Mouse (Mus musculus) frontal cortex, postnatal 14 days (tissue): ENCODE results near the gene Ablim1.

Source experiments
- DNase-seq, 2 experiments: peaks; one replicate each; pipeline ENCODE4 v3.0.0; 2022; ENCODE audit warnings: low spot score in 2 of 2

Gene Ablim1

DNA sequence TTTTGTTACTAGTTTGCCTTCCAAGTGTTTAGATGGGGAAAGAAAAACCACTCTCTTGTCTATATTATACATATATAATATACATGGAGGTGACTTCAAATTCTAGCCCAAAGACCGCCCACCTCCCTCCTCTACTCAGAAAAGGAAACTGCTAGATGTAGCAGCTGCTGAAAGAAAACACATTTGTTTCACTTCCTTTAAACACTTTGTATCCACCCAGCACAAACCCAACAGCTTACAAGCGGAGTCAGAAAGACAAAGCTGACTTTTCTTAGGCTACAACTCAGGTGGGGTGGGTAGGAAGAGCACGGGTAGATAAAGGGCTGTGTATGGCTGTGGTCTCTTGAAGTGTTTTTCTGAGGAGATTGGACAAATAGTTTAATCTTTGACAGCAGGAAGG lies 242.0 kb downstream of the Ablim1 start:
- DNase-seq: no peak

DNA sequence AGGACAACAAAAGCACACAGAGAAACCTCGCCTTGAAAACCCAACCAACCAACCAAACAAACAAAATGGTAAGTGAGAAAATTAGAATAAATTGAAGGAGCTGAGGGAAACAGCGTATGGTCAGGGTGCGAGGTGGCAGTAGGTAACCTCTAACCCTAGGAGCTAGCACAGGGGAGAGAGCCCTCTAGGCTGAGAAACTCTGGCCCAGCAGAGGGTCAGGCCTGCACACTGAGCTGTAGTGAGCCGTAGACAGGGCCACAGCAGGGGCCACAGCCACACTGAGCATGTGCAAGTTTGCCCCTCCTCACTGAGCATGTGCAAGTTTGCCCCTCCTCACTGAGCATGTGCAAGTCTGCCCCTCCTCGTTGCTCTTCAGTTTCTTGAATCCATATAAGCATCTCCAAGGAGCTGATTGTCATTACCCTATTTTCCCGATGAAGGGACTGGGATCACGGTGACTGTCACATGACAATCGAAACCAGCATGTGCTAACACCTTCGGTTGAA lies 247.6 kb downstream of the Ablim1 start:
- no peak for DNase-seq

DNA sequence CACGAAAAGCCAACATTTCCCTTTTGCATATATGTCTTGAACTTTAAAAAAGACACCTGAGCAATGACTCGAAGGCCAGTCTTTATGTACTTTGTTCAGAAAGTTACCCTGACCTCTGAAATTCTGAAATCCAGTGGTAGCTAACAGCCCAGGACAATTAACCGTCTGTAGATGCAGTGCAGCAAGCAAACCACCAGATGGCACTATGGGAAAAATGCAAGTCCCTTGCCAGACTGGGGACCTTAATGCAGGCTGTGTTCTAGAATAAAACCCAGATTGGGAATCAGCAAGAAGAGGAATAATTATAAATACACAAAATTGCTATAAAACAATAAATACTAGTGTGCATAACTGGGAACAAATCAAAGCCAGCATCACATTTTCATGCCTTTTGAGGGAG lies 248.4 kb downstream of the Ablim1 start:
- DNase-seq: peak; percentile 29 to 67

DNA sequence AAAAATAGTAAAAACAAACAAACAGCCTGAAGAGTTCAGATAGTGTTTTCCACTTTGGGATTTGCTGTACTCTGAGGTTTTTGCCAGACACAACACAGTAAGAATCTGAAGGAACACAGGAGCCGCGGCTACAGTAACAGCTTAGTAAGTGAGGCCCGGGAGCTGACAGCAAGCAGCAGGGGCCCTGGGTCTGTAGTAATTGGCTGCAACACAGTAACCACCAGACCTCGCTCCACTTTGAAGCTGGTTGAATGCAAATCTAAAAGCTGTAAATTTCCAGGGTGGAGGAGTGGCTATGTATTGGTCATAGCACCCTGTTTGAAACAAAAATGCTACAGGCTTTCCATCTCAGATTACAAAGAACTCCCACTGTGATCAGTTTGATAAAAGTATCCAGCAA lies 252.0 kb downstream of the Ablim1 start:
- no peak for DNase-seq

DNA sequence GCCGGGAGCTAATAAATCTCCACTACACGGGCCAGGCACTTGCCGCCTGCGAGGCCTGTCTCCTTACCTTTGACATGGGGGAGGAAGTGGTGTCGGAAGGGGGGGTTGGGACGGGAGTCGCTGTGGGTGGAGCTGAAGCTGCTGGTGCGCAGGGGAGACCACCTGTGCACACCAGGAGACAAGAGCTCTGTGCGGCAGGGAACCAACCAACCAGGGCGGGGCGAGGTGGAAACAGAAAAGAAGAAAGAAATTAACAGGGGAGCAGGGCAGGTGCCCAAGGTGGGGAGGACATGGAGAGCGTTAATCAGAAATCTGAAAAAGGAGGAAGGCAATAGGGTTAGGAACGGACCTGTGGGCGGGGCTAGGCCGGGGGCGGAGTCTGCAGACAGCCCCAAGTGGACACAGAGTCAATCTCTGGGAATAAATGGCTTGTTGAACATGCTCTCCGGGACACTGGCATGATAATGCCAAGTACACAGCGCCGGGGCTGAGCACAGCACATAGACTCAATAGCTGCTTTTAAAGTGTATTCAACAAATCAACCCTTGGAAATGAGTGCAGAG lies 255.6 kb downstream of the Ablim1 start:
- DNase-seq: no peak

DNA sequence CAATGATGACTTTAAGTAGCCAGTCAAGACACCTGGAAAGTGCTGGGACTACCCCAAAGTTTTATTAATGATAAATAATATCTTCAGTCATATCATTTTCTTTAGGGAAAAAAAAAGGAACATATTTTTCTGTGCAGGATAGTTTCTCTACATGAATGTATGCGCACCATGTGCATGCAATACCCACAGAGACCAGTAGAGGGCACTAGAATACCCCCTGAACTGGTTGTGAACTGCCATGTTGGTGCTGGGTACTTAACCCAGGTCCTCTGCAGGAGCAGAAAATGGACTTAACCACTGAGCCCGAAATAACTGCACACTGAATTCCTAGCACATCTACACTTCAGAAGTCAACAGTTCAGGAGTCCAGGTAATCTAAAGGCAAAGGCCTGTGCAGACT lies 257.2 kb downstream of the Ablim1 start:
- no peak for DNase-seq

DNA sequence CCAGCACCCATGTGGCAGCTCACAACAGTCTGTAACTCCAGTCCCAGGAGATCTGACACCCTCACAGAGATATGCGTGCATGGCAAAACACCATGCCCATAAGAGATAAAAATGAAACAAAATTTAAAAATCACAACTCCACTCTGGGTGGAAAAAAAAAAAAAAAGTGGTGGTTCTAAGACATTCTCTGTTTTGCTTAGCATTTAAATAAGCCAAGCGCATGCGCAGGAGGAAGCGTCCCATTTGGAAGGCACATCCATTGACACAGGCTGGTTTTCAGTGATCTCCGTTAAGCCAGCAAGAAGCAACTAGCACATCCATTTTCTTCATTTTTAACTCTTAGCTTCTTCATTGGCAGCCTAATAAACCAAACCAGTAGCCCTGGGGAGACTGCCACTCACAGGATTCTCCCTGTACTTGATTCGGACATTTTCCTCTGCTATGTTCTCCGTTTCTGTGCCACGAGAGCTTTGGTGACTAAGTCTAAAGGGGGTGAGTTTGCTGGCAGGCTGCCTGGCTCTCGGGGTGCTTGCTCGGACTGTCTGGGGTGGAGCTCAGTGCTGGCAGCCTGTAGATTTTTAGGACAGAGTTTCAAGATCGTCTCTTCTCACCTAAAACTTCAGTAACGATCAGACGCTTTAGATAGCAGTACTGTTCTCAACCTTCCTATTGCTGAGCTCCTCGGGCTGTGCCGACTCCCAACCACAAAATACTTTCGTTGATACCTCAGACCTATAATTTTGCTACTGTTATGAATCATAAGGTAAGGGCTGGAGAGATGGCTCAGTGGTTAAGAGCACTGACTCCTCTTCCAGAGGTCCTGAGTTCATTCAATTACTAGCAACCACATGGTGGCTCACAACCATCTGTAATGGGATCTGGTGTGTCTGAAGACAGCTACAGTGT lies 259.3 kb downstream of the Ablim1 start:
- DNase-seq: no peak

DNA sequence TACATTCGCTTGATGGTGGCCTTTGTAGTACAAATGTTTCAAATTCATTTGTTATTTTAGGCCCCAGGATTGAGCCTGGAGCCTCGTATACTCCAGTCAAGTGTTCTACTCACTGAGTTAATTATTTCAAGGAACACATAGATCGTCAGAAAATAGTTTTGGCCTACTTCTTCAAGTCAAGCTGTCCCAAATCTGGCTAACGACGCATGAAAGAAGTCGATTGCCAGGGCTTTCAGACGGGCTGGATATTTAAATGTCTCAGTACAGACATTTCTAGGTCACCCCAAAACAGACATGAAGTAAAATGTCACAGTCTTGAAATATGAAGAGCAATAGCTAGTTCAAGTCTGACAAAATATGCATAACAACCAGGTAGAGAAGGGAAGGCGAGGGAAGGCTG lies 261.8 kb downstream of the Ablim1 start:
- DNase-seq: no peak

DNA sequence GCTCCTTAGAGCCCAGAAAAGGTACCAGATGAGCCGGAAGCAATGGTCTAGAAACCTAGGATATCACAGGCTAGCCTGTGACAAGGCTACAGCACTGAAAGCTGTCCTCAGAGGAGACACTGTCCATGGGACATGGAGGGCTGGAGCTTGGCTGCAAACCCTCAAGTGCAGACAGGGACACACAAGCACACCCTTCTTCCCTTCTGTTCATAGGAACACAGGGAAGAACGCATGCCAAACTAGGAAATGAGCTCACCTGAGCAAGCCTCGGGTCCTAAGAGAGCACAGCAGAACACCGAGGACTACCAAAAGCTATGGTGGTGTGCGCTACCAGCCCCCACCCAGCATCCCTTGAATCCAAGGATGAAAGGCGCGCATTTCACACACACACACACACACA lies 262.7 kb downstream of the Ablim1 start:
- no peak for DNase-seq

DNA sequence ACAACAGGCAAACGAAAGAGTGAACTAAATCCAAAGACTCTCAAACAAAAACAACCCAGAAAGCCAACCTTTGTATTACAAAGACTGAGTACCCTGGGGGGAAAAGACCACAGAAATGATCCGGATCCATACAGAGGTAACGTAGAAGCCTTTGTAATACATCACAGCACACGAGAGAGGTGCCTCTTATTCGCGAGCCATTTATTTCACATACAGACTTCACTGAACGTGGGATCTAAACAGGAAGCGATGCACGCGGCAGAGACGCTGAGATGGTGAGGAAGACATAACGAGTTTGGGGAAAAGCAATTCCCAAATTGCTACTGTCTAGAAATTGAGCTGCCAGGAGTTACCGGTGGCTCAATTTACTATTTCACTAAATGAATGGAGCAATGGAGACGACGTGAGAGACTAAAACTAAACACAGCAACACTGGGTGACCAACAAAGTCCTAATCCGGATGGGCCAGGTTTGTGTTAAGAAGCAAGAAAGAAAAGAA lies 265.1 kb downstream of the Ablim1 start:
- DNase-seq: no peak

DNA sequence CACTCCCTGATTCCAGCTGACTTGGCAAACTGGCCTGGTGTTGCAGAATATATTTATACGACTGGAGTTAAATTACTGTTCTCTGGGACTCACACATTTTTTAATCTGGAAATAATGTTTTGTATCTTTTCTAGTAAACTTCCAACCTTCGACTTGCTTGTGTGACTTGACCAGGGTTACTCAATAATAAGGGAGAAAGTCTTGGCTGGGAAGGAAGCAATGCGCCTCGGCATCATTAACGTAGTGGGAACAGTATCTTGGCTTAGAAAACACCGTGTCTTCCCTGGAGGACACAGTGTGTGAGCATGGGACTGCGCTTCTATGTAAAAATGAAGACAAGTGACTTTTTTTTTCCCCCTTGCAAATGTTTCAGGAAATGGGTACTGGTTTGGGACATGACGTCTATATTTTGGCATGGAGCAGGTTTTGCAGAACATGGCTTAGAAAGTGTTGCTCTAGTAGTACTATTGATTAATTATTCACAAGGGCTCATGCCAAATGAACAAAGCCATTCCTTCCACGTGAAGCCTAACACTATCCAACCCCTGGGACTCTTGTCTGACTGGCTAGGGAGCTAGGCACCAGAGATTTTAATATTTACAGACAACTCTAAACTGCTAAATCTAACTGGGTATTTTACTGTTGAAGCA lies 266.9 kb downstream of the Ablim1 start:
- no peak for DNase-seq

DNA sequence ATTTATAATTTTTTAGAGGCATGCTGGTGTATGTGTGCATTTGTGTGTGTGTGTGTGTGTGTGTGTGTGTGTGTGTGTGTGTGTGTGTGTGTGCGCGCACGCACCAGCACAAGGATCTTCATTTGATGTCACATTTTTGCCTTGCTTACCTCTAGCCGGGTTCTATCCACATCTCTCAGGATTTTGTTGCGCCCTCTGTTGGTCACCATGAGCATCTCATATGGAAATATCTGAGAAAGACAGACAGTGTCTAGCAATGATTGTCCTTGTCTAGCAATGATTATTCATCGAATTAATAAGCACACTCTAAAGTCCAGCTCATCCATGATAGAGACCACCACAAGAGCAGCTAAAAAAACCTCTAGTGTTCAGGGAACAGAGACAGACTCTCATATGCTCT lies 275.5 kb downstream of the Ablim1 start:
- no peak for DNase-seq

DNA sequence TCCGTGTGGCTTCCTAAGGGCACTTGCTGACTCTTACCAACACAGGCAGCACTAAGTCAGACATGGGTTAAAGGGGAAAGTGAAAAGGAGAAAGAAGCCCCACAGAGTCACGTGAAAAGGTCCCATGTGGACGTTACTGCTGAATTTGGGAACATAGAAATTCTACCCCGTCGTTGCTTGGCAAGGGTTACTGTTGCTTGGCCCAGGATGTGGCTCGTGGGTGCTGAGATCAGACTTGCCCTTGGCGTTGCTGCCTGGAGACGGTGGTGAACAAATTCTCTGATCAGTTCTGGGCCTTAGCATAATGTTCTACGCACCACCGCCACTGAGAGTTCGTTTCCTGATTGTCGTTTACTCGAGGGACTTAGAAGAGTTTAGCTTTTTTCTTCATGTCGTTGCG lies 277.9 kb downstream of the Ablim1 start:
- no peak for DNase-seq

DNA sequence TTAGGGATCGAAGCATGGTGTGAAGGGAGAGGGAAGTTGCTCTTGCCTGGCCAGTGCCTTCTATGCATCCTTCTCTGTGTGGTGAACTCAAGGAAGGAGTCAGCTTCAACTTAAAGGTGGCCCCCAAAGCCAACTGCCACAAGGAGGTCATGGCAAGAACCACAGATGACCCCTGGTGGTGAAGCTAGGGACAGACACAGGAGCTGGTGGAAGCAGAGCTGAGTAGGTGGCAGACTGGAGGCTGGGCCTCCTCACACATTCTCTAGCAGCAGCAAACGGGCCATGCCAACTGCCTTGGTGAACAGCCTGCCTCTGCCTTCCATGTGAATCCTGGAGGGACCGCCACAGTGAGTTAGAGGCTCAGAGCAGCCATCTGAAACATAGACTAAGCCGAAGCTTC lies 283.1 kb downstream of the Ablim1 start:
- DNase-seq: peak; percentile 46 to 47

DNA sequence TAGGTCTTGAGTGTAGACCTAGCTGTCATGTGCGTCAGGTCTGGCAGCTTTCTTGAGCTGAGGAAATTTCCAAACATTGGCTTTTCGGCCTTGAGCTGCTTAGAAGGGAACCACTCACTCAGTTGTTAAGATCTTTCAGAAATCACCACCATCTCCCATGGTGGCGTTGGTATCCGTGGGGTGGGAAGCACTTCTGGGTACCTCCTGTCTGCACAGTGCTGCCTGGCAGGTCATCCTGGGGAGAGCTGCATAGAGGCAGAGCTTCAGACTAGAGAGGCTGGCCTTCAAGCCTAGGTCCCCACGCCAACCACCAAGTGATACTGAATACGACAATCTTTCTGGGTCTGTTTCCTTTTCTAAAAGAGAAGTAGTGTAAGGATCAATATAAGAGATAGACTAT lies 285.3 kb downstream of the Ablim1 start:
- no peak for DNase-seq

DNA sequence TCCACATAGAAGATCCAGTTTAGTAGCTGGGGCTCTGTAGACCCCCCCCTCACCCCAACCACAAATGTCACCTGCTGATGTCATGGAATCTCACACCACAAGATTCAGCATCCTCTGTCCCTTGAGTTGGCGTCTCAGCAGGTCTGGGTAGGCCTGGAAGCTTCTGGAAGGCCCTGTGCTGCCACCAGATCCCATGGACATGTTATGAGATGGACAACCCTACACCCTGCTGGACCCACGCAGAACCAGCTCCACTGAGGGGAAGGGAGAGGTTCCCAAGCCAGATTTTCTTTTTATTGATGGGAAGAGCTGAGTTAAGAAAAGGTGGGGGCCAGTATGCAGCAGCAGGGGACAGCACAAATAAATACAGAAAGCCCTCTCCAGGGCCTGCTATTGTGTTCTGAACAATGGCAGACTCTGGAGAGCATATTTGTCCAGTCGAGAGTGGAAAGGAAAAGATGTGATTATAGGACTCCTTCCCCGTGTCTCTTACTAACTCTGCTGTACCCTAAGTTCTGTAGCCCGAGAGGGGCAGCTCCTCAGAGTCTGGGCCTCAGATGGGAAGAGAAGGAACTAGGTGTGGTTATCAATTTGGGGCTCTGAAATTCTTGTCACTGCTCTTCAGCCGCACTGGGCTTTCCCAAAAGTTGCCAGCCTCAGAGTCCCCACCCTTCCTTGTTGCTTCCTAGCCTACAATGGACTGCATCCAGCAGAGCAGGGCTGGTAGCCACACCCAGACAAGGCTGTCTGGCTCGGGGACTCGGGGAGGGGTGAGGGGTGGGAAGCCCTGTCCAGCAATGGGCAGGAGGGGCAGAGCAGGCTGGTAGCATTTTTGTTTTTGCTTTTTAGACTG lies 286.2 kb downstream of the Ablim1 start:
- no peak for DNase-seq

DNA sequence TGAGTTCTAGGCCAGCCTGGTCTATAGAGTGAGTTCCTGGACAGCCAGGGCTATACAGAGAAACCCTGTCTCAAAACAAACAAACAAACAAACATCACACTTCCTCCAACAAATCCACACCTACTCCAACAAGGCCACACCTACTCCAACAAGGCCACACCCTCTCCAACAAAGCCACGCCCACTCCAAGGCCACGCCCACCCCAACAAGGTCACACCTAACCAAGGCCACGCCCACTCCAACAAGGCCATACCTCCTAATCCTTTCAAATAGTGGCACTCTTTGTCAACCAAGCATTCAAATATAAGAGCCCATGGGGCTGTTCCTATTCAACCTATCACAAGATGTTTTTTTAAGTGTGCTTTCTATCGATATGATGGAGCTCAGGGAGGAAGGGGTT lies 288.2 kb downstream of the Ablim1 start:
- no peak for DNase-seq

DNA sequence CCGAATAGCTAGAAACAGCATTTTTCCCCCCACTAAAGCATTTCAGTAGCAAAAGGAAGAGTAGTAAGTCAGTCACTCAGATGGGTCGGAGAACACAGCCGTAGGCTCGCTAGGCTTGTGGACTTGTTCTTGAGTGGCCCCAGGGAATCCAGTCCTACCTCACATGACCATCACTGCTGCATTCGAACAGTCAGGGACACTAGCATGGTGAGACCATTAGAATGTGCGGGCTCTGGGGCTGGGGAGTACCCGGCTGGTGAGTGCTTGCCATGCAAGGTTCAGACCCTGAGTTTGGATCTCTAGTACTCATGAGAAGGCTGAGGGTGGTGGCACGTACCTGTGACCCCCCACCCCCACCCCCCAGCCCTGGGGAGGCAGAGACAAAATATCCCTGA lies 296.9 kb downstream of the Ablim1 start:
- DNase-seq: no peak

DNA sequence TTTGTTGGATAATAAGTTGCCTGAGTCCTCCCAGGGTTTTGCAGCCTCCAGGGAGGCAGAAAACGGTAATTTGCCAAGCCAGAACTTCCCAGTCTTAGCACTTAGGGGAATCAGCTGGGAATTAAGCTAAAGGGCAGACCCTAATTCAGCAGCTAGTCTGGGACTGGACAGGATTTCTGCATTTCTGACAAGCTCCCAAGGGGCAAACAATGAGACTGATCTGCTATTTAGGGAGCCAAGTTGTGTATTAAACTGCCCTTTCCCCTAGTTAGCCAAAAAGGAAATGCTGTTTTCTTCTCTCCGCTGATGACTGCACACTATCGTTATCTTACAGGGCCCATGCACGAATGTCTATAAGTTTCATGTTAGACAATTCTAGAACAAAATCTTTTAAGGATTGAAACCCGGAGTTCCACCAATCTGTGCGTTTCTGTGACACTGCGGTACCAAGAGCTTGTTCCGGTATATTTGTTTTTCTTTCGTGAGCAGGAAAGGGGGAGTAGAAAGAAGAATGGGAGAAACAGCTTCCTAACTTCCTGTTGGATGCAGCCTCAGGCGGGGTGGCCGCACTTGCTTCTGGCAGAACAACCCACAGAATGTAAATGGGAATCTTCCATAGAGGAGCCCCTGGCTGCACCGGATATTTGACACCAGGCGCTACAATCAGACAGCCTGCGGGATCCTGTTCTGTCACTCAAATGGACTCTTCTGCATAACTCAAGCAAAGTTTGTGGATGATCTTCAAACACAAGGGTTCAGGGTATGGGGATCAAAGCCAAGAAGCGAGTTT lies 297.5 kb downstream of the Ablim1 start:
- DNase-seq: no peak

DNA sequence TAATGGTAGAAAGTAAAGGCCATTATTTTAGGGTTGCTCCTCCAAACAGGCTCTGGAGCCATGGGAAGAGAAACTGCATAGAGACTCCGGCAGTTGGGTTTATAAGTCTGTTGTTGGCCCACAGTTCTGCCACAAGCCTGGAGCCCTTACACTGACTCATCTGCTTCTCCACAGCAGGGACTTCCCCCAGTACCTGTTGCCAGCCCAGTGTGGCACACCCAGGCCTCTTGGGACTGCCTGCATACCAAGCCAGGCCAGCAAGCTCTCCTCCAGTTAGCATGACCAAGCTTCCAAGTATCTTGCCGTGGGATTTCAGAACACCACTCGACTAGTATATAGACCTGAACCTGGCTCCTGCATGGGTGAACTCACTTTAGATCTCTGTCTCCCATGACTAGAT lies 299.9 kb downstream of the Ablim1 start:
- no peak for DNase-seq

DNA sequence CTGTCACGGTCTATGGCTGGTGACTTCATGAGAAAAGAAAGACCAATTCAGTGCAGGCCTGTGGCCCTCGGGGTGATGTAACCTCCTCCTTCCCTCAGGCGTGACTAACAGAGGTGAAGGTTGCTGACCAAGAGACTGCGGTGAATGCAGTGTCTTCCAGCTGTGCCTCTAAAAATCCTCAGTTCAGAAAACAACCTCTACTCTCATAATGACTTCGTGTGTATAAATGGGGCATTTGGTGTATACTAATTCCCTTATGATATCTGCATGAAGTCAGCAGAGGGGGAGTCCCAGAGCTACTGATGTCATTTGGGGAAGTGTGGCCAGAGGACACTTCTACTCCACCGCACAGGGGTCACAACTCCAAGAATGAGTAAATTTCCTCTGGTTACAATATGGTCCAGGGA lies 301.4 kb downstream of the Ablim1 start:
- no peak for DNase-seq
